Mouse (Mus musculus) intestine, postnatal 0 days (tissue): ENCODE results near the gene Col20a1. TPM values are rescaled to one million over a fixed set of nuclear protein-coding genes. Genes with fewer than 3 reads are reported as not detected.

Experiments
- ATAC-seq: fragments of 200-750 bp; cut with Nextera tagmentation; 2 replicates; pipeline ENCODE4 v1.8.0; 2017; ENCODE audit warnings: mild to moderate bottlenecking, moderate TSS enrichment, moderate library complexity
- H3K27ac ChIP-seq: fragments of 300-500 bp; sonication (generic); 2 replicates; pipeline ENCODE4 v1.5.1; 2014; ENCODE audit warnings: mild to moderate bottlenecking, low read depth, low read length, moderate library complexity
- H3K27me3 ChIP-seq: fragments of 300-500 bp; sonication (generic); replicated peaks from 2 replicates; pipeline ENCODE4 v1.6.1; 2014; ENCODE audit warnings: low read length, mixed read lengths; ENCODE audit not compliant: control insufficient read depth, insufficient read depth
- H3K36me3 ChIP-seq: fragments of 300-500 bp; sonication (generic); 2 replicates; pipeline ENCODE4 v1.6.1; 2014; ENCODE audit warnings: mild to moderate bottlenecking, moderate library complexity; ENCODE audit not compliant: control insufficient read depth, insufficient read depth
- H3K4me1 ChIP-seq: fragments of 300-500 bp; sonication (generic); replicated peaks from 2 replicates; pipeline ENCODE4 v1.6.1; 2014; ENCODE audit warnings: antibody characterized with exemption, low read length, mixed read lengths; ENCODE audit not compliant: control insufficient read depth, insufficient read depth
- H3K4me2 ChIP-seq: fragments of 300-500 bp; sonication (generic); replicated peaks from 2 replicates; pipeline ENCODE4 v1.6.1; 2014; ENCODE audit warnings: low read depth, mild to moderate bottlenecking, moderate library complexity
- H3K4me3 ChIP-seq: fragments of 300-500 bp; sonication (generic); 2 replicates; pipeline ENCODE4 v1.5.1; 2014; ENCODE audit warnings: low read depth, low read length
- H3K9ac ChIP-seq: fragments of 300-500 bp; sonication (generic); 2 replicates; pipeline ENCODE4 v1.6.1; 2014; ENCODE audit warnings: mild to moderate bottlenecking, low read depth, low read length
- H3K9me3 ChIP-seq: fragments of 300-500 bp; sonication (generic); 2 replicates; pipeline ENCODE4 v1.6.1; 2016; ENCODE audit warnings: mixed run types; ENCODE audit not compliant: control insufficient read depth
- CTCF ChIP-seq: sonication (generic); IDR thresholded peaks from 2 replicates; pipeline ENCODE4 v1.5.1; 2016; ENCODE audit warnings: low read depth, mild to moderate bottlenecking, control low read depth, antibody characterized with exemption, moderate library complexity
- WGBS: fragments of 180-500 bp; shearing (Covaris S2); extraction: QIAGEN DNeasy Blood & Tissue Kit; methylation state at CpG from one replicate; pipeline ENCODE4 v1.1.7; 2014; 5-methylcytosine and 5-hydroxymethylcytosine counted together
- polyA plus RNA-seq: library from polyadenylated mRNA; unstranded; fragments of >200 nt; fragmentation: Nextera tagmentation; extraction: Ambion mirVana; gene quantifications from 2 replicates; pipeline ENCODE4 v1.2.1, GENCODE M21; 2015

Col20a1 gene
- polyA plus RNA-seq, 1 experiment from 2014 or later = 0.80 TPM

DNA sequence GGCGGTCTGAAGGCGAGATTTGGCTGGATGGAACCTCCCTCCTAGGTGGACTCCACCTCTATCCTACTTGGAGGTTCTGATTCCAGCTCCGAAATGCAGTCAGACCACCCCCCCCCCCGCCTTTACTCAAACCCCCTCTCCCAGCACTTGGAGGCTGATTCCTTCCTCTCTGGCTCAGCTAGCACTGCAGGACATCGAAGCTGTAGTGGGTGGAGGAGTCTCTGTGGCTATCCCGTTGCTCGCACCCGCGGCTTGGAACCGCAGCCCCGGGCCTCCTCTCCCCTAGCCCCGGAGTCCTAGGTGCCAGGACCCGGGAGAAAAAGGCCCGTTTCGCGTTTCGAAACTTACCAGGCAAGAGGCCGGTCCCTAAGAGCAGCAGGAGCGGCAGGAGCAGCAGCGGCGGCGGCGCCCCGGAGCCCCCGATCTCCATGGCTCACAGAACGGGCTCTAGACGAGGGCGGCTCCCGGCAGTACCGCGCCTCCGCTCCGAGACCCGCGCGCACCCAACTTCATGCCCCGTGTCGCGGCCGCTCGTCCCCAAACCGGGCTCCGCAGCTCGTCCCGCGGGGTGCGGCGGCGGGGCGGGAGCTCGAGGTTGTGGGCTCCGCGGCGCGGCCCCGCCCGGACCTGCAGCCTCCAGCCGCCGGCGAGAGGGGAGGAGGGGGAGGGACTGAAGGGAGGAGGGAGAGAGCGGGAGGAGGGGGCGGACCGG, 52.5 kb downstream of the Col20a1 start:
- no peak overlapping the region for H3K27ac ChIP-seq
- H3K4me3 ChIP-seq = peak overlapping the region; percentile 43
- no peak overlapping the region for H3K9ac ChIP-seq
- 1% methylated on average over 56 of the region's 63 CpGs for WGBS
- ATAC-seq = no peak
- no peaks in the 10 kb centered on the region for H3K4me1 ChIP-seq
- H3K36me3 ChIP-seq = no peaks in the 10 kb centered on the region
- H3K27me3 ChIP-seq = peaks cover 40% of the 10 kb centered on the region
- TF ChIP-seq CTCF = no peak
- no peaks in the 10 kb centered on the region for H3K9me3 ChIP-seq
- peak overlapping the region; percentile 71 for H3K4me2 ChIP-seq

DNA sequence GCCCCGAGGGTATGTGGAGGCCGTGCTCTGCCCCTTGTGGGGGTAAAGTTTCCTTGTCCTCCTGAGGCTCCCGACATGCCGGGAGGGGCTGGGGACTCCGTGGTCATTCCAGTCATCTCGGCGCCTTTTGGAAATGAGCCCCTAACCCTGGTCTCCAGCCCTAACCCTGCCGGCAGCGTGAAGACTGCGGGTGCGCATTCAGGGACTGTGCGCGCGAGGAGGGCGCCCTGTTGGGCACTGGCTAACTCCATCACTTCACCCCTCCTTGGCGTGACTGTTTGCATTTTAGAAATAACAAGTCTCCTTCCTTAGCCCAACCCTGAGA, 53.0 kb downstream of the Col20a1 start:
- no peak for TF ChIP-seq CTCF
- ATAC-seq = no peak

GRCm38 (mm10) chr2:181041941-181042340, 55.6 kb downstream of the Col20a1 start:
- H3K4me2 ChIP-seq = no peak overlapping the region
- no peaks in the 10 kb centered on the region for H3K4me1 ChIP-seq
- TF ChIP-seq CTCF = no peak
- peaks cover 40% of the 10 kb centered on the region for H3K27me3 ChIP-seq
- no peak overlapping the region for H3K27ac ChIP-seq
- ATAC-seq = no peak
- no peaks in the 10 kb centered on the region for H3K36me3 ChIP-seq
- 22% methylated on average over 7 of the region's 7 CpGs for WGBS
- no peak overlapping the region for H3K9ac ChIP-seq
- no peaks in the 10 kb centered on the region for H3K9me3 ChIP-seq
- H3K4me3 ChIP-seq = no peak overlapping the region

More for the DNA sequence above, 53.0 kb downstream of the Col20a1 start:
- Histone ChIP-seq H3K4me2 (peak overlapping the region; percentile 71), H3K27me3 (peaks cover 40% of the 10 kb centered on the region), H3K4me1 (no peaks in the 10 kb centered on the region), H3K36me3 (no peaks in the 10 kb centered on the region), H3K9me3 (no peaks in the 10 kb centered on the region), H3K4me3 (peak overlapping the region; percentile 43), H3K27ac (no peak overlapping the region), H3K9ac (no peak overlapping the region)
- WGBS = 2% methylated on average over 16 of the region's 16 CpGs

DNA sequence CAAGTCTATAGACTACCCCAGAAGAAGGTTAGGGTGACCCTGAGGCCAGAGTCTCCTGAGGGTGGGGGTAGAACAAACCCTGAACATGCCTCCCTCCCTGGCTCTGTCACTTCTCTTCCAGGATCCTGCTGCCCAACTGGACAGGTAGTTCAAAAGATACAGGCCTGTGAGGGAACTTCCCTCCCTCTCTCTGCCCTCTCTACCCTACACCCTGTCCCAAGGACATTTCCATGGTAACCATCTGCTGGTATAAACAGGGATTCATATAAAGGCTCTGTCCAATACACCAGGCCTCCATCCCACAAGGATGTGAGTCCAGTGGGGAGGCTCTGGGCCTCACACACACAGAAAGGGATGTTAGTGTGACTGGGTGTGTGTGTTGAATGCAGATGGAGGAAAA, 56.0 kb downstream of the Col20a1 start:
- no peaks in the 10 kb centered on the region for H3K9me3 ChIP-seq
- H3K9ac ChIP-seq = no peak overlapping the region
- no peaks in the 10 kb centered on the region for H3K4me1 ChIP-seq
- H3K27me3 ChIP-seq = peaks cover 37% of the 10 kb centered on the region
- TF ChIP-seq CTCF = no peak
- no peak overlapping the region for H3K4me3 ChIP-seq
- H3K36me3 ChIP-seq = no peaks in the 10 kb centered on the region
- no peak overlapping the region for H3K27ac ChIP-seq
- H3K4me2 ChIP-seq = no peak overlapping the region
- ATAC-seq = no peak

DNA sequence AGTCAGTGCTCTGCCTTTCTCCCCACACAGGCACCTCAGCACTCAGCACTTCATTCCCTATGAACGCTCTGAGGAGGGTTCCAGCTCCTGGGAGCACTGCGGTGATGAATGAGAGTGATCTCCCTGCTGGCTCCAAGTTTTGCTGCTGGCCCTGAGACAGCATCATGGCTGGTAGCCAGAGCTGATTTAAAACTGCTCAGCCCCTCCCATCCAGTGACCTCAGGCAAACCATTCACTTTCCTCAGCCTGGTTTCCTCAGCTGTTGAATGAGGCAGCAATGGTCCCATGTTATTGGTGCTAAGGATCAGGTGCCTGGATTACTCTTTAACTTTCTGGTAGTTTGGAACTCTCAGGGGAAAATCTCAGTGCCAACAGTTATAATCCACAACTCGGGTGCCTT, 57.1 kb downstream of the Col20a1 start, which contains the start of gene Chrna4:
TSS of gene Chrna4 (minus strand) at position 110 of the 400 bp plus-strand sequence.
- Histone ChIP-seq H3K4me1 (no peaks in the 10 kb centered on the region), H3K4me3 (no peak within 1 kb of the TSS), H3K9me3 (no peaks in the 10 kb centered on the region), H3K4me2 (no peak within 1 kb of the TSS), H3K36me3 (no peaks in the 10 kb centered on the region), H3K27me3 (peaks cover 27% of the 10 kb centered on the region), H3K27ac (no peak within 1 kb of the TSS), H3K9ac (no peak within 1 kb of the TSS)
- ATAC-seq = no peak
- TF ChIP-seq CTCF = no peak
- 43% methylated on average over 3 of the region's 3 CpGs for WGBS

- Histone ChIP-seq H3K27ac (no peak overlapping the region), H3K4me1 (no peaks in the 10 kb centered on the region), H3K27me3 (peaks cover 21% of the 10 kb centered on the region), H3K36me3 (no peaks in the 10 kb centered on the region), H3K4me3 (no peak overlapping the region), H3K4me2 (no peak overlapping the region), H3K9me3 (no peaks in the 10 kb centered on the region), H3K9ac (no peak overlapping the region)
- no peak for ATAC-seq
- TF ChIP-seq CTCF = no peak
- WGBS = 18% methylated on average over 3 of the region's 3 CpGs
Measured at GRCm38 (mm10) chr2:181044001-181044400, 57.7 kb downstream of the Col20a1 start.
